Mouse (Mus musculus) bone marrow, adult 2 months (tissue): Measurements from ENCODE around the gene Dmxl2. TPM values are rescaled to one million over a fixed set of nuclear protein-coding genes. Genes with fewer than 3 reads are reported as not detected.

Experiments used
- H3K27ac ChIP-seq: fragments of 200-500 bp; 2 replicates; pipeline ENCODE4 v1.5.1; 2012; ENCODE audit warnings: low read depth, mild to moderate bottlenecking, control low read depth, inconsistent platforms, low read length; ENCODE audit not compliant: control insufficient read depth, poor library complexity, insufficient read depth
- H3K4me1 ChIP-seq: fragments of 200-500 bp; 2 replicates; pipeline ENCODE4 v1.6.1; 2011; ENCODE audit warnings: low read length; ENCODE audit not compliant: control insufficient read depth, insufficient read depth
- H3K4me3 ChIP-seq: fragments of 200-500 bp; replicated peaks from 2 replicates; pipeline ENCODE3; 2011; ENCODE audit warnings: mild to moderate bottlenecking, low read depth, low read length, control low read depth; ENCODE audit not compliant: control insufficient read depth
- CTCF ChIP-seq: fragments of 200-500 bp; IDR thresholded peaks from 2 replicates; pipeline ENCODE4 v1.5.1; 2011; ENCODE audit warnings: low read length, control low read depth; ENCODE audit not compliant: control insufficient read depth, insufficient read depth
- POLR2A ChIP-seq: fragments of 200-500 bp; IDR thresholded peaks from 2 replicates; pipeline ENCODE4 v1.6.1; 2011; ENCODE audit warnings: low read depth, mild to moderate bottlenecking, control low read depth, low read length, borderline replicate concordance; ENCODE audit not compliant: control insufficient read depth
- WGBS: fragments of 180-500 bp; shearing (Covaris S2); methylation state at CpG from one replicate; pipeline ENCODE4 v1.1.7; 2018; 5-methylcytosine and 5-hydroxymethylcytosine counted together
- polyA plus RNA-seq: library from polyadenylated mRNA; stranded (reverse); fragments of >200 nt; gene quantifications from 2 replicates; pipeline ENCODE4 v1.2.4, GENCODE M21; 2011; ENCODE audit warnings: low replicate concordance; ENCODE audit not compliant: missing spikeins, insufficient read depth, insufficient read length

The Dmxl2 gene
- polyA plus RNA-seq, 1 experiment = 8.4 TPM

DNA sequence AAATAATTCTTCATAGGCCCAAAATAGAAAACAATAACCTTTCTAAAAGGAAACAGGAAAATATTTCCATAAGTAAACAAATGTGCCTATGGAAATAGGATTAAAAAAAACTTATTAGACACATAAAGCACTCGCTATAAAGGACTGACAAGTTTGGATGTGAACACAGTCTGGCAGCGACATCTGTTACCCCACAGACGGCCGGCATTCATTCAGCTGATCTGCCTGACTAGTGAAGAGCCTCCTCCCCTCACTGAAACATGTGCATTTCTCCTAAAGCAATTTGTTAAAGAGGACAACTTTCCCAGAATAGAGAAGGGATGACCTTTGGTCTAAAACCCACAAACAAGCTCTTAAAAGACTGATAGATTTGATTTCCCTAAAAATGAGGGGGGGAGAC lies 35.6 kb upstream of the Dmxl2 start:
- TF ChIP-seq CTCF (no peak), POLR2A (no peak)
- 87% methylated on average over 4 of the region's 4 CpGs for WGBS
- H3K4me1 ChIP-seq = peaks cover 1% of the 10 kb centered on the region; the same call in 1 of the 2 replicates
- H3K4me3 ChIP-seq = no peak overlapping the region
- H3K27ac ChIP-seq = no peak overlapping the region

DNA sequence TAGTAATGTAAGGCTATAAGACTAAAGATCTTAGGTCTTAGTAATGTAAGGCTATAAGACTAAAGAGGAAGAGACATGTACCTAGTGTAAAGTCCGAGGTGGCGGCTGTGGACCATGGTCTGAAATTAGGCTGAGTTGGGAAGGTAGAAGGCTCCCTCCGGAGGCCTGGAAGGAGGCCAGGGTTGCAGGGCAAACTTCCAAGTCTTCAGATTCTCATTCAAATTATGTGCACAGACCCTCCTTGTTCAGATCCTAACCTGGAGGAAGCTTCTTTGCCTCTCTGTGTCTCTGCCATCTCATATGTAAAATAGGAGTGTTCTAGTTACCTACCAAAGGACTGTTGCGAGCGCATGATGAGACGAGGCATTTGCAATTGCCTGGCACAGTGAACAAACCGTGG lies 34.8 kb upstream of the Dmxl2 start:
- Histone ChIP-seq H3K27ac (no peak overlapping the region), H3K4me3 (no peak overlapping the region), H3K4me1 (peaks cover 1% of the 10 kb centered on the region; the same call in 1 of the 2 replicates)
- WGBS = 82% methylated on average over 7 of the region's 7 CpGs
- TF ChIP-seq CTCF (no peak), POLR2A (no peak)

DNA sequence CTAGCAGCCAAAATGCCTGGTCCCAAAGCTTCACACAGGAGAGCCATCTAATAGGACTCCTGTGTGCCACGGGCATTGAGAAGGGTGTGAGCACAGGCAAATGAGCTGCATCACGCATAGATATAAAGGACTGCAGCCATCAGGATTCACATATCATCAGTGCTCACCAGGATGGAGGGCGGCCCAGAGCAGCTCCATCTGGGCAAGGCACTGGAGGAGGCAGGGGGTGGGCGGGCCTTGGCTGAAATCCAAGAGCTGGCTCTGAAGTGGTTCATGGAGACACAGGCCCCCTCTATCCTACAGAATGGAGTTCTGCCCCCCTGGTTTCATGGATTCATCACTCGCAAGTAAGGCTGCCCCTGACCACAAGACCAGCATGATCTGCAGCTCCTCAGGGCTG lies 32.5 kb upstream of the Dmxl2 start:
- Histone ChIP-seq H3K4me3 (no peak overlapping the region), H3K4me1 (peaks cover 1% of the 10 kb centered on the region; the same call in 1 of the 2 replicates), H3K27ac (no peak overlapping the region)
- WGBS = 77% methylated on average over 5 of the region's 5 CpGs
- TF ChIP-seq POLR2A (no peak), CTCF (no peak)

DNA sequence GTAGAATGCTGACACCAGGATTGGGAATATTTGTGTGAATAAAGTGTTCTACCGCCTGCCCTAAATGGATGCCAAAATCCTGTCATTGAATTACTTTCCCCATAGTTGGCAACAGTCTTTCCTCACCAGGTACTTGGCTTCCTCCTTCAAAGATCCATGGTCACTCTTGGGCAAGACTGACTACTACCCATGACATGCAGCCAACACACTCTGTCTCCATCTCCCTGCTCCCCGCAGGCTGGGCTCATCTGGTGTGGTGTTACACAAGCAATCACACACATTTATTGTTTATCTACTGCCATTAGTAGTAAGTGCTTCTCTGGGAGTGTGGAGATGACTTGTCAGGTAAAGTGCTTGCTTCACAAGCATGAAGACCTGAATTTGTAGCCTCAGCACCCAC lies 31.5 kb upstream of the Dmxl2 start:
- WGBS = 66% methylated on average over 2 of the region's 2 CpGs
- no peak for TF ChIP-seq CTCF
- no peak for TF ChIP-seq POLR2A
- peaks cover 1% of the 10 kb centered on the region; the same call in 1 of the 2 replicates for H3K4me1 ChIP-seq
- no peak overlapping the region for H3K27ac ChIP-seq
- no peak overlapping the region for H3K4me3 ChIP-seq

GRCm38 (mm10) chr9:54531421-54531820 lies 30.0 kb upstream of the Dmxl2 start:
- TF ChIP-seq CTCF = no peak
- no peak for TF ChIP-seq POLR2A
- Histone ChIP-seq H3K27ac (no peak overlapping the region), H3K4me1 (peaks cover 1% of the 10 kb centered on the region; the same call in 1 of the 2 replicates)

DNA sequence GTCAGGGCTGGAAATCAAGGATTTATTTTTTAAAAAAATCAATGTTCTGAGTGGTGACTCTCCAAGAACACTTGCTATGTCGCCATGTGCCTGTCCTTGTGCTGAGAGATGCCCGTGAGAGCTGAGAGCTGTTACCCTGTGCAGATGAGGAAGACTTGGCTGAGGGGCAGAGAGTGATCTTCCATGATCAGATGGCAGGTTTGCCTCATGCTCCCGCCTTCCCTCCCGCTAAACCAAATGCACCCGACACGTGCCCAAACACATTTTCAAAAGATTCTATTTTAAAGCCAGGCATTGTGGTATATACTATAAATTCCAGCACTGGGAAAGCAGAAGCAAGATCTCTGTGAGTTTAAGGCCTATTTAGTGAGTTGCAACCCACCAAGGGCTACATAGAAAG lies 29.4 kb upstream of the Dmxl2 start:
- WGBS = 80% methylated on average over 6 of the region's 6 CpGs
- TF ChIP-seq CTCF (no peak), POLR2A (no peak)
- Histone ChIP-seq H3K27ac (no peak overlapping the region), H3K4me1 (peaks cover 1% of the 10 kb centered on the region; the same call in 1 of the 2 replicates), H3K4me3 (no peak overlapping the region)

More at GRCm38 (mm10) chr9:54531421-54531820, 30.0 kb upstream of the Dmxl2 start:
- no peak overlapping the region for H3K4me3 ChIP-seq

- H3K4me3 ChIP-seq = no peak overlapping the region
- TF ChIP-seq CTCF = no peak
- no peak for TF ChIP-seq POLR2A
- H3K4me1 ChIP-seq = peaks cover 1% of the 10 kb centered on the region; the same call in 1 of the 2 replicates
- no peak overlapping the region for H3K27ac ChIP-seq
- 66% methylated on average over 2 of the region's 2 CpGs for WGBS
These were observed 28.5 kb upstream of the Dmxl2 start for GRCm38 (mm10) chr9:54529950-54530349.

GRCm38 (mm10) chr9:54527694-54528093 lies 26.3 kb upstream of the Dmxl2 start:
- TF ChIP-seq CTCF (no peak), POLR2A (no peak)
- H3K27ac ChIP-seq = no peak overlapping the region
- WGBS = 71% methylated on average over 7 of the region's 7 CpGs
- H3K4me3 ChIP-seq = no peak overlapping the region
- no peaks in the 10 kb centered on the region for H3K4me1 ChIP-seq

GRCm38 (mm10) chr9:54520286-54520685 lies 18.9 kb upstream of the Dmxl2 start:
- H3K4me1 ChIP-seq = no peaks in the 10 kb centered on the region
- no peak overlapping the region for H3K27ac ChIP-seq
- TF ChIP-seq CTCF (no peak), POLR2A (no peak)
- WGBS = 80% methylated on average over 4 of the region's 4 CpGs
- no peak overlapping the region for H3K4me3 ChIP-seq
